13 mouse cellular contexts compared by ENCODE assay signal in the genomic region with DNA sequence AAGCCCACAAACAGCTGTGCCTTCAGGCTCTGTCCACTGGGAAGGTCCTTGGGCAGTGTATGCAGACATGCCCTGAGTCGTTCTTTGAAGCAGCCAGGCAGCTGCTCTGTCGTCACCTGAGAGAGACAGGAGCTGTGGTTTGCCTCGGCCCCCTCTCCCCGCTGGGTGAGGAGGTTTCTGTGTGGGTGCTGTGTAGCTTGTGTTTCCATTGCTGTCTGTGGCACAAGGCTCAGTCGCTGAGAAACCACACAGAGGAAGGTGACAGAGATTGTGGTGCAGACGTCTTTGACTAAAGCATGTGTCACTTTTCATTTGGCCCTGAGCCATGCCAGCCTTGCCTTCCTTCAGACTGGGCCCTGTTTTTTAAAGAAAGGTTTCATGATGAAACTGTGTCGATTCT.
DNase-seq lines count a peak whose midpoint lies in the region; ATAC-seq and TF ChIP-seq lines count a peak whose summit lies in the region.
"Had no signal": no experiment of that assay in that cellular context is flagged by ENCODE, and none has a peak within 500 bp of the region (broad histone marks: within the 10 kb centered on the region; RNA-seq: fewer than 3 reads in every experiment).

No protein-coding gene starts in this region.

- H3K27ac ChIP-seq in lung, postnatal 0 days (ENCODE audit: low read length), result no peak overlapping the region
- H3K27ac ChIP-seq: hindbrain, embryonic 15.5 days; neural tube, embryonic 13.5 days had no signal

- no peak for TF ChIP-seq EP300 in lung, postnatal 0 days (IDR thresholded peaks at IDR 0.05)

- DNase-seq in frontal cortex, postnatal 25 days (ENCODE audit: low spot score in 2 of 2), result no peak
- peak; percentile 33 for DNase-seq in lung, postnatal 14 days
- DNase-seq in lung, postnatal 0 days (ENCODE audit: low spot score), result no peak
- DNase-seq in thymus, postnatal 10 days (ENCODE audit: low spot score in 2 of 2), result peak; percentile 20 to 26
- DNase-seq in kidney, postnatal 4 days, result no peak
- no peak for DNase-seq in B cell, adult 2 months
- DNase-seq: kidney, postnatal 36 days; lung, postnatal 4 days had no signal

- ATAC-seq in frontal cortex, adult (ENCODE audit: low TSS enrichment), result peak; percentile 18; the same call in 1 of the 2 replicates
- no peak for ATAC-seq in lung, postnatal 0 days
- ATAC-seq in common myeloid progenitor, adult 5-6 weeks (replicated peaks; ENCODE audit: low read depth, poor library complexity, severe bottlenecking), result peak; percentile 88

- no peak for TF ChIP-seq CTCF in lung, postnatal 0 days (IDR thresholded peaks at IDR 0.05)

- no peaks in the 10 kb centered on the region for H3K36me3 ChIP-seq in lung, postnatal 0 days (ENCODE audit: insufficient read depth, low read length)
- H3K36me3 ChIP-seq: G1E; hindbrain, embryonic 15.5 days had no signal

- no peaks in the 10 kb centered on the region for H3K27me3 ChIP-seq in lung, postnatal 0 days (replicated peaks; ENCODE audit: insufficient read depth, low read length)
- H3K27me3 ChIP-seq: hindbrain, embryonic 15.5 days; neural tube, embryonic 13.5 days had no signal

- H3K4me2 ChIP-seq in lung, postnatal 0 days (replicated peaks; ENCODE audit: low read depth, low read length), result no peak overlapping the region
- H3K4me2 ChIP-seq: hindbrain, embryonic 15.5 days; neural tube, embryonic 13.5 days had no signal

- no peaks in the 10 kb centered on the region for H3K4me1 ChIP-seq in lung, postnatal 0 days (ENCODE audit: insufficient read depth, low read depth, low read length)

- H3K9me3 ChIP-seq in lung, postnatal 0 days (ENCODE audit: low read length), result no peaks in the 10 kb centered on the region
- H3K9me3 ChIP-seq: hindbrain, embryonic 15.5 days; neural tube, embryonic 13.5 days had no signal

- no peak overlapping the region for H3K4me3 ChIP-seq in lung, postnatal 0 days (ENCODE audit: low read depth, low read length)
- H3K4me3 ChIP-seq: hindbrain, embryonic 15.5 days; neural tube, embryonic 13.5 days had no signal

- WGBS in lung, postnatal 0 days, result 56% methylated on average over 7 of the region's 7 CpGs

- no peak overlapping the region for H3K9ac ChIP-seq in lung, postnatal 0 days (replicated peaks; ENCODE audit: low read depth)
- H3K9ac ChIP-seq: hindbrain, embryonic 15.5 days had no signal

Comparison
In these comparisons a context has a peak if more than half of its experiments do, and no peak if none do; other contexts are left out.
1. DNase-seq: peak in lung, postnatal 14 days (single experiment) and thymus, postnatal 10 days (2 of 2); none in frontal cortex, postnatal 25 days (0 of 2), lung, postnatal 0 days (single experiment), kidney, postnatal 4 days (0 of 2) and B cell, adult 2 months (0 of 2).